Mouse (Mus musculus): ENCODE results near the gene Aldh1l2. TPM values are rescaled to one million over a fixed set of nuclear protein-coding genes. Genes with fewer than 3 reads are reported as not detected.

Gene Aldh1l2
- 0.03 TPM in 1 of 2 replicates, not detected in the other for polyA plus RNA-seq (2012; ENCODE audit: low replicate concordance)

GRCm38 (mm10) chr10:83533910-83534283 lies at the start of gene Aldh1l2:
Gene Aldh1l2 (minus strand): TSS chr10:83534140.

GRCm38 (mm10) chr10:83543439-83544102 lies 9.6 kb upstream of the Aldh1l2 start, which contains the start of gene Washc4:
Gene Washc4 (plus strand): TSS chr10:83543752.

Other genes starting within 250 kb of the Aldh1l2 start
- 3.4 and 6.8 TPM in 2 replicates for gene Slc41a2, start 196.3 kb downstream of the Aldh1l2 start, polyA plus RNA-seq (2012; ENCODE audit: low replicate concordance)
- gene D10Wsu102e, start 173.9 kb downstream of the Aldh1l2 start, polyA plus RNA-seq (2012; ENCODE audit: low replicate concordance) = 0.33 and 0.34 TPM in 2 replicates
- gene Washc4, start 9.6 kb upstream of the Aldh1l2 start, polyA plus RNA-seq (2012; ENCODE audit: low replicate concordance) = 2.3 and 3.4 TPM in 2 replicates
- gene Appl2, start 114.6 kb upstream of the Aldh1l2 start, polyA plus RNA-seq (2012; ENCODE audit: low replicate concordance) = 74.8 and 154 TPM in 2 replicates
- gene 1500009L16Rik, start 188.7 kb upstream of the Aldh1l2 start, polyA plus RNA-seq (2012; ENCODE audit: low replicate concordance) = 1.2 and 1.9 TPM in 2 replicates